Mouse (Mus musculus) lung, embryonic 14.5 days (tissue): ENCODE data around the gene Slco2a1. TPM values are rescaled to one million over a fixed set of nuclear protein-coding genes. Genes with fewer than 3 reads are reported as not detected.
A peak's percentile ranks its signal among the peaks of the same experiment; 100 is the strongest.

Source experiments
- ATAC-seq: fragments of 200-750 bp; cut with Nextera tagmentation; 2 replicates; pipeline ENCODE4 v1.8.0; 2017; ENCODE audit warnings: mild to moderate bottlenecking, moderate TSS enrichment, moderate library complexity; ENCODE audit not compliant: insufficient read depth
- DNase-seq: peaks from one replicate; pipeline ENCODE4 v3.0.0-alpha.2; 2015
- H3K27ac ChIP-seq: fragments of 300-500 bp; sonication (generic); 2 replicates; pipeline ENCODE4 v1.5.1; 2014; ENCODE audit warnings: low read depth, mild to moderate bottlenecking, moderate library complexity
- H3K27me3 ChIP-seq: fragments of 300-500 bp; sonication (generic); 2 replicates; pipeline ENCODE4 v1.6.1; 2014; ENCODE audit warnings: low read length, control low read depth; ENCODE audit not compliant: insufficient read depth
- H3K36me3 ChIP-seq: fragments of 300-500 bp; sonication (generic); 2 replicates; pipeline ENCODE4 v1.6.1; 2014; ENCODE audit warnings: control low read depth; ENCODE audit not compliant: insufficient read depth
- H3K4me1 ChIP-seq: fragments of 300-500 bp; sonication (generic); 2 replicates; pipeline ENCODE4 v1.6.1; 2014; ENCODE audit warnings: antibody characterized with exemption, control low read depth; ENCODE audit not compliant: insufficient read depth
- H3K4me2 ChIP-seq: fragments of 300-500 bp; sonication (generic); 2 replicates; pipeline ENCODE4 v1.6.1; 2014; ENCODE audit warnings: mild to moderate bottlenecking
- H3K4me3 ChIP-seq: fragments of 300-500 bp; sonication (generic); 2 replicates; pipeline ENCODE4 v1.5.1; 2014; ENCODE audit warnings: low read depth, low read length
- H3K9ac ChIP-seq: fragments of 300-500 bp; sonication (generic); 2 replicates; pipeline ENCODE4 v1.6.1; 2014
- H3K9me3 ChIP-seq: fragments of 300-500 bp; sonication (generic); 2 replicates; pipeline ENCODE4 v1.6.1; 2016; ENCODE audit warnings: low read depth, low read length, control low read depth
- CTCF ChIP-seq: IDR thresholded peaks from 2 replicates; pipeline ENCODE4 v1.5.1; 2016; ENCODE audit warnings: antibody characterized with exemption, low read depth
- WGBS: fragments of 180-500 bp; shearing (Covaris S2); extraction: QIAGEN DNeasy Blood & Tissue Kit; methylation state at CpG from one replicate; pipeline ENCODE4 v1.1.7; 2014; 5-methylcytosine and 5-hydroxymethylcytosine counted together
- polyA plus RNA-seq: library from polyadenylated mRNA; unstranded; fragments of >200 nt; fragmentation: Nextera tagmentation; extraction: Ambion mirVana; gene quantifications from 2 replicates; pipeline ENCODE4 v1.2.1, GENCODE M21; 2014

The Slco2a1 gene
- polyA plus RNA-seq, 1 experiment from 2014 or later = 15.1 TPM

DNA sequence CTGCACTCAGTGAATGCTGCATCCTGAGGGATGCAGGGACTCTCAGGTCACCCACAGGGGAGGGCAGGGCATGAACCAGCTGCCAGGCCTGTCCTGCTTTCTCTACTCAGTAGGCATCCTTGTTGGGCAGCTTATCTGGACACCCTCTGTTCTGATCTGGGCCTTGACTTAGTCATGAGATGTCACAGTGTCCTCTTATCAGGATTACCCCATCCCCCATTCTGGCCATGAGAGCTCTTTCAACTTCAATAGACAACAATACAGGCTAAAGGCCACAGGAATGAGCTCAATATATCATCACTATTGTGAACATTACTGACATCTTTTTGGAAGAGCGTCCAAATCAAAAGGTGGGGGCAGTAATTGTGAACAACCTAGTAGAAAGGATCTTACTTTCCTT, 3.4 kb upstream of the Slco2a1 start:
- H3K27ac ChIP-seq = no peak overlapping the region
- H3K4me3 ChIP-seq = no peak overlapping the region
- no peaks in the 10 kb centered on the region for H3K4me1 ChIP-seq
- H3K36me3 ChIP-seq = no peaks in the 10 kb centered on the region
- ATAC-seq (0 out of 2 replicates have a peak, but pooled peaks have one; percentile 17), DNase-seq (peak; percentile 15)
- TF ChIP-seq CTCF = no peak
- WGBS = 61% methylated on average over 1 of the region's 1 CpGs
- no peaks in the 10 kb centered on the region for H3K27me3 ChIP-seq
- no peak overlapping the region for H3K9ac ChIP-seq
- H3K4me2 ChIP-seq = no peak overlapping the region
- H3K9me3 ChIP-seq = no peaks in the 10 kb centered on the region

DNA sequence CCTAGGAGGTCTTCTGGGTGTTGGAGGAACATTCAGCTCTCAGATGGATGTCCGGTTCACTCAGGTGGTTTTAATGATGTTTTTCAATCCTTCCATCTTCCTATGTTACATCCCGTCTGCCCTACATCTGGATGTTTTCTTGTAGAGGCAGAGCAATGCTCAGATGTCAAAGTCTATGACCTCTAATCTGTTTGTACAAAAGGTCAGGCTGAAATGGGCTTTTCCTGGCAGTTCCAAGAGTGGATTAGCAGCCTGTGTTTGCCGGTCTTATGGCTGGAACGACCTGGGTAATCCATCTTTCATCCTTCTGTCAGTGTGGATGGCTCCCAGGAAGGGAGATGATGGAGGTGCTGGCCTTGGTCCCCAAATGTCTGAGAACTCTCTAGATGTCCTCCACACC, 2.6 kb upstream of the Slco2a1 start:
- H3K36me3 ChIP-seq = no peaks in the 10 kb centered on the region
- no peaks in the 10 kb centered on the region for H3K9me3 ChIP-seq
- DNase-seq (no peak), ATAC-seq (no peak)
- H3K9ac ChIP-seq = no peak overlapping the region
- TF ChIP-seq CTCF = no peak
- H3K4me2 ChIP-seq = no peak overlapping the region
- no peaks in the 10 kb centered on the region for H3K27me3 ChIP-seq
- WGBS = 30% methylated on average over 4 of the region's 4 CpGs
- H3K27ac ChIP-seq = no peak overlapping the region
- H3K4me3 ChIP-seq = no peak overlapping the region
- H3K4me1 ChIP-seq = no peaks in the 10 kb centered on the region

DNA sequence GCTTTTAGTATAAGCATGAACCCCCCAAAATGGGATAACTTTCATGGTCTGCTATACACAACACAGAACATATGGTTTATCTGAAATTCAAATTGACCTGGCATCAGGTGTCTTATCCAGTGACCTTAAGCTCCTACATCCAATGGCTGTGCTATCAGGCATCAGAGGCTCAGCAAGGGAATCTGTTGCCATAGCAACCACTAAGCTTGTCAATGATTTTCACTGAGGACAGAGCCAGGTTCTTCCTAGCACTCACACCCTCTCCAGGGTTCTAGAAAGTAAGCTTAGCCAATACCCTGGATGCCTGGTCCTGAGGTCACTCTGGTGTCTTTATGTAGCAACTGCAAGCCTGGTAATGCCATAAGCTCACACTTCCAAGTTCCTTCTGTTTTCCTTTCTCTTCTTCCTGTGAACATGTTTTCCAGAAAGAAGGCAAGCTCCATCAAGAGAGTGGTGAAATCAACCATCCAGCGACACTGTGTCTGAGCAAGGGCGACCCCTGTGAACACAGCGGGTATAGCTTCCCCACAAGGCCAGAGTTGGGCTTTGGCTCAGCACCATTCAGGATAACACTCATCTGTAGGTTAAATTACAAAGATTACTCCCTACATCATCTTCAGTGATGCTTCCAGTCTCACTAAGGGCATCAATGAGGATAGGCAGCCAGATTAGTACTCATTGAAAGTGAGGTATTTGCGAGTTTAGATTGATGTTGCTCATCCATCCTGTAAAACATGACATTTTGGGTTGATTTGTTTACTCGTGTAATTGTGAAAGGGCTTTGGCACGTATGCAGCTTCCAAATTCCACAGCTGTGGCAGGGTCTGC, 2.0 kb downstream of the Slco2a1 start:
- peak; percentile 51 for DNase-seq
- 32% methylated on average over 6 of the region's 6 CpGs for WGBS
- no peaks in the 10 kb centered on the region for H3K9me3 ChIP-seq
- no peaks in the 10 kb centered on the region for H3K36me3 ChIP-seq
- H3K27ac ChIP-seq = no peak overlapping the region
- H3K4me3 ChIP-seq = no peak overlapping the region
- H3K4me2 ChIP-seq = no peak overlapping the region
- H3K27me3 ChIP-seq = no peaks in the 10 kb centered on the region
- H3K9ac ChIP-seq = no peak overlapping the region
- no peak for ATAC-seq
- H3K4me1 ChIP-seq = no peaks in the 10 kb centered on the region
- TF ChIP-seq CTCF = peak; percentile 55

DNA sequence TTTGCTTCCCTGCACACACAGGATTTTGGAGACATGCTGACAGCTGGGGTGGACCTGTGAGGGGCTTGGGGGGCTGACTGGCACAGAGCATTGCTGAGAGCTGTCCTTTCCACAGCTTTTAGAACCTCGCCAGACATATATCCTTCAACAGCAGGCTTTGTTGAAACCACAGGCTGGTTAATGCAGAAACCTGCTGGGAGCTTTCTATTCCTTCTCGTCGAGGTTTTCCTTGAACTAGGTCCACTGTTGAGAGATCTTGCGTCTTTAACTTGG, 2.6 kb downstream of the Slco2a1 start:
- Histone ChIP-seq H3K4me1 (no peaks in the 10 kb centered on the region), H3K9ac (no peak overlapping the region), H3K9me3 (no peaks in the 10 kb centered on the region), H3K4me2 (no peak overlapping the region), H3K4me3 (no peak overlapping the region), H3K36me3 (no peaks in the 10 kb centered on the region), H3K27me3 (no peaks in the 10 kb centered on the region), H3K27ac (no peak overlapping the region)
- no peak for DNase-seq
- WGBS = 78% methylated on average over 4 of the region's 4 CpGs
- ATAC-seq = no peak
- TF ChIP-seq CTCF = no peak

- Histone ChIP-seq H3K27ac (no peak overlapping the region), H3K4me3 (no peak overlapping the region), H3K4me1 (no peaks in the 10 kb centered on the region), H3K9me3 (no peaks in the 10 kb centered on the region), H3K9ac (no peak overlapping the region), H3K36me3 (no peaks in the 10 kb centered on the region), H3K27me3 (no peaks in the 10 kb centered on the region), H3K4me2 (no peak overlapping the region)
- WGBS = 59% methylated on average over 6 of the region's 6 CpGs
- no peak for DNase-seq
- no peak for ATAC-seq
- no peak for TF ChIP-seq CTCF
Observed at GRCm38 (mm10) chr9:102992877-102993276, 4.4 kb downstream of the Slco2a1 start.

DNA sequence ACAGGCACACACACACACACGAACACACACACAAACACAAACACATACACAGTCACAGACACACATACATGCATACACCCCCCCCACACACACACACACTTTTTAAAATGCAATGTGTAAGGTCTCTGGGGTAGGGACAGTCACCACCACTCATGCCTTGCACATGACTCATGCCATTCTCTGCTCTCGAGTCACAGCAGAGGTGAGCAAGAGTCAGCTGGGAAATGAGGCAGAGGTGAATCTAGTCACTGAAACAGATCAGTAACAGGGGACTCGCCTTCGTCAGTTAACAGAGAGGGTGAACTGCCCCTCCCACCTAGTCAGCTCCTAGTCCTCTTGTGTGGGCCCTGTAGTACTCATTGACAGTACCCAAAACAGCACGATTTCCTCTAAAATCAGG, 5.3 kb downstream of the Slco2a1 start:
- no peak for TF ChIP-seq CTCF

GRCm38 (mm10) chr9:102995800-102996635, 7.5 kb downstream of the Slco2a1 start:
- no peak overlapping the region for H3K9ac ChIP-seq
- H3K27me3 ChIP-seq = no peaks in the 10 kb centered on the region
- 72% methylated on average over 12 of the region's 12 CpGs for WGBS
- no peak overlapping the region for H3K27ac ChIP-seq
- H3K36me3 ChIP-seq = no peaks in the 10 kb centered on the region
- no peak for TF ChIP-seq CTCF
- ATAC-seq (no peak), DNase-seq (no peak)
- H3K4me2 ChIP-seq = no peak overlapping the region
- H3K4me1 ChIP-seq = no peaks in the 10 kb centered on the region
- no peak overlapping the region for H3K4me3 ChIP-seq
- H3K9me3 ChIP-seq = no peaks in the 10 kb centered on the region

More for the DNA sequence above, 5.3 kb downstream of the Slco2a1 start:
- DNase-seq = no peak
- ATAC-seq = no peak
- no peaks in the 10 kb centered on the region for H3K36me3 ChIP-seq
- no peaks in the 10 kb centered on the region for H3K4me1 ChIP-seq
- H3K4me2 ChIP-seq = no peak overlapping the region
- WGBS = 66% methylated on average over 5 of the region's 5 CpGs
- no peak overlapping the region for H3K4me3 ChIP-seq
- no peak overlapping the region for H3K9ac ChIP-seq
- H3K9me3 ChIP-seq = no peaks in the 10 kb centered on the region
- no peaks in the 10 kb centered on the region for H3K27me3 ChIP-seq
- H3K27ac ChIP-seq = no peak overlapping the region
